Mouse (Mus musculus) embryonic fibroblast, embryonic 13.5 days (primary cell): Measurements from ENCODE around the gene Slc9a1. TPM values are rescaled to one million over a fixed set of nuclear protein-coding genes. Genes with fewer than 3 reads are reported as not detected.

Source experiments
- H3K27ac ChIP-seq: 2 replicates; pipeline ENCODE4 v1.5.1; 2012; ENCODE audit warnings: low read length, control low read depth, inconsistent platforms; ENCODE audit not compliant: insufficient read depth
- H3K4me1 ChIP-seq: 2 replicates; pipeline ENCODE4 v1.6.1; 2011; ENCODE audit warnings: low read length; ENCODE audit not compliant: control insufficient read depth, insufficient read depth
- H3K4me3 ChIP-seq: 2 replicates; pipeline ENCODE4 v1.5.1; 2011; ENCODE audit warnings: mild to moderate bottlenecking, control low read depth, low read length; ENCODE audit not compliant: insufficient read depth
- CTCF ChIP-seq: IDR thresholded peaks from 2 replicates; pipeline ENCODE4 v1.5.1; 2011; ENCODE audit warnings: mild to moderate bottlenecking, control low read depth, low read length, moderate library complexity, borderline replicate concordance; ENCODE audit not compliant: insufficient read depth
- POLR2A ChIP-seq: IDR thresholded peaks from 2 replicates; pipeline ENCODE4 v1.6.1; 2011; ENCODE audit warnings: low read depth, mild to moderate bottlenecking, control low read depth, low read length, moderate library complexity
- polyA plus RNA-seq: library from polyadenylated mRNA; stranded (reverse); fragments of >200 nt; gene quantifications from 2 replicates; pipeline ENCODE4 v1.2.4, GENCODE M21; 2011; ENCODE audit warnings: low read depth; ENCODE audit not compliant: missing spikeins, insufficient read length

Slc9a1 gene
- polyA plus RNA-seq, 1 experiment: 34.7 TPM

DNA sequence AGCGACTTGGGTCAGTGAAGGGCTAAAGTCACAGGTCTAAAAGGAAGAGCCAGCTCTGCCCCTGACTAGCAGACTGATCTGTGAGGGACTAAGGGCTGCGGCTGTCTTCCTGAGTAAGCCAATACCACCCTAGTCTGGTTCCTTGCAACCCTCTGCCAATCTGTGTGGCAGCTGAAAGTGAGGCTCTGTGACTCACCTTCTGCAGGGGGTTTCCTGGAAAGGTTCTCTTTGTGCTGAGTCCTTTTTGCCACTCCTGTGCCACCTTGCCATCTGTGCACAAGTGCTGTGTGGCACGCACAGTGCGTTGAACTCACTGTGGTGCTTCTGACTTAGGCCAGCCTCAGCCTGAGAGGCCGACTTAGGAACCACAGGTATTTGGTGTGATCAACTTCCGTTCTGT is 30.0 kb downstream of the Slc9a1 start:
- Histone ChIP-seq H3K4me3 (no peak overlapping the region), H3K27ac (peak overlapping the region; percentile 2), H3K4me1 (peaks cover 10% of the 10 kb centered on the region)
- TF ChIP-seq CTCF: no peak
- TF ChIP-seq POLR2A: no peak

DNA sequence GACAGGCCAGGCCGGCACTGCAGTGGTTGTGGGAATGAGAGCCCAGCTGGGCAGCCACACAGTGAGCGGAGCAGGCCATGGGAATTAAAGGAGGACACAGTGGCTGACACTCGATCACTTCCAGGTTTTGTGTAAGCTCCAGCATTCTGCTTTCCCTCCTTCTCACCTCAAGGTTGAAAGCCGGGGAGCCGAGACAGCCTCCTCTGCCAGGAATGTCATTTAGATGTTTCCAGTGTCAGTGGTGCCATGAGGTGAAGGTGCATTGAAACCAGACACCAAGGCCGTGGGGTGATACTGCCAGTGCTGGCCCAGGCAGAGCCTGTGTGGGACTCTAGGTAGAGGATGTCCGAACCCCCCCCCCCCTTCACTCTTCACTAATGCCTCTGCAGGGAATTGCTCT is 30.6 kb downstream of the Slc9a1 start:
- Histone ChIP-seq H3K27ac (peak overlapping the region; percentile 2; the same call in 1 of the 2 replicates), H3K4me1 (peaks cover 10% of the 10 kb centered on the region), H3K4me3 (no peak overlapping the region)
- TF ChIP-seq CTCF (no peak), POLR2A (no peak)

DNA sequence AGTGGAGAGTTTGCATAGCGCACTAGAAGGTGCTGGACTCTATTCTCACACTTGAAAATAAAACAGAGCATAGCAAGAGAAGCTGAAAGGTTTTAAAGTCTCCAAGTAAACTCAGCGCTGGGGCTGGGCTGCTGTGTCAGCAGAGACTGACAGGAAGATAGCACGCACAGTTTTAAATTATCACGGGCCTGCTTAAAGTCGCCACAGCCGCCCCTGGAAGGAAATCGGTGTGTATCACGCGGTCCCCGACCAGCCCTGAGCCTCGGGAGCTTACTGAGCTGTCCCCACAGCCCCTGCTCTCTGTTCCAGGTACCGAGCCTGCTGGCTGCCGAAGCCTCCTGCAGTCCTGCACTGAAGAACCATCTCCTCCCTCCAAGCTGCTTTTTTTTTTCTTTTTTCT is 32.5 kb downstream of the Slc9a1 start:
- Histone ChIP-seq H3K4me3 (no peak overlapping the region), H3K4me1 (peaks cover 19% of the 10 kb centered on the region), H3K27ac (no peak overlapping the region)
- TF ChIP-seq CTCF (no peak), POLR2A (no peak)

DNA sequence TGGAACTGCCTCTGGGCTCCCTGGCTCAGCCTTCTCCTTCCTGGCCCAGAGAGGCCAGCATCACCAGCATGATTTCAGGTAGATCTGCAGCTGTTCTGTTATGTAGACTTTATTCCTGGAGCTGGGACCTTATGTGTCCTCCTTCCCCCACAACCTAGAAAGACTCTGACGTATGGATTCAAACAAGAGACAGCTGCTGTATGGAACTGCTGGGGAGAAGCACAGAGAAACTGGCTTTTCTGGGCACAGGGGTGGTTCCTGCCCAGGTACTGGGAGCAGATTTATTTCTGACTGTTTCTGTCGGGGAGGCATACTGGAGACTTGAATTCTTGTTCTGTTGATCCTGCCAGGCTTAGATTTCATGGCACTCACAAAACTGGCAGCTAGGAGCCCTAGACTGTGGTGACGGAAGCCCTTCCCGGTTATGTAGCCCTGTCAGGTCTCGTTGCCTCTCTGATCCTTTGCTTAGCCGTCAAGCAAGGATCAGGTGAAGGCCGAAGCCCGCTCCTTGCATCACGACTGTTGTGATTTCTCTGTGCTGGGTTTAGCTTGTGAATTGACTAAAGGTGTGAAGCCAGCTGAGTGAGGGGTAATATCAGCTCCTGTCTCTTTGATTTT is 34.2 kb downstream of the Slc9a1 start:
- H3K4me1 ChIP-seq: peaks cover 31% of the 10 kb centered on the region
- H3K4me3 ChIP-seq: no peak overlapping the region
- no peak for TF ChIP-seq POLR2A
- no peak for TF ChIP-seq CTCF
- H3K27ac ChIP-seq: no peak overlapping the region

DNA sequence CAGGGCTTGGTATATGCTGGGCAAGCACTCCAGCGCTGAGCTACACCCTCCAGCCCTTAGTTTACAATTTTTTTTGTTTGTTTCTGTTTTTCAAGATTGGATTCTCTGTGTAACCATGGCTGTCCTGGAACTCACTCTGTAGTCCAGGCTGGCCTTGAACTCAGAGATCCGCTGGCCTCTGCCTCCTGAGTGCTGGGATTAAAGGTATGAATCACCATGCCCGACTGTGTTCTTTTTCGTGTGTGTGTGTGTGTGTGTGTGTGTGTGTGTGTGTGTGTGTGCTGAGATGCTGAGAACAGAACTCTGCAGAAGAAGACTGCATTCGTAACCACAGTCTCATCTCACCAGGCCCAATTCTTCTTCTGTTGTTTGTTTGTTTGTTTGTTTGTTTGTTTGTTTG is 34.8 kb downstream of the Slc9a1 start:
- Histone ChIP-seq H3K4me1 (peaks cover 27% of the 10 kb centered on the region), H3K27ac (no peak overlapping the region), H3K4me3 (no peak overlapping the region)
- no peak for TF ChIP-seq CTCF

DNA sequence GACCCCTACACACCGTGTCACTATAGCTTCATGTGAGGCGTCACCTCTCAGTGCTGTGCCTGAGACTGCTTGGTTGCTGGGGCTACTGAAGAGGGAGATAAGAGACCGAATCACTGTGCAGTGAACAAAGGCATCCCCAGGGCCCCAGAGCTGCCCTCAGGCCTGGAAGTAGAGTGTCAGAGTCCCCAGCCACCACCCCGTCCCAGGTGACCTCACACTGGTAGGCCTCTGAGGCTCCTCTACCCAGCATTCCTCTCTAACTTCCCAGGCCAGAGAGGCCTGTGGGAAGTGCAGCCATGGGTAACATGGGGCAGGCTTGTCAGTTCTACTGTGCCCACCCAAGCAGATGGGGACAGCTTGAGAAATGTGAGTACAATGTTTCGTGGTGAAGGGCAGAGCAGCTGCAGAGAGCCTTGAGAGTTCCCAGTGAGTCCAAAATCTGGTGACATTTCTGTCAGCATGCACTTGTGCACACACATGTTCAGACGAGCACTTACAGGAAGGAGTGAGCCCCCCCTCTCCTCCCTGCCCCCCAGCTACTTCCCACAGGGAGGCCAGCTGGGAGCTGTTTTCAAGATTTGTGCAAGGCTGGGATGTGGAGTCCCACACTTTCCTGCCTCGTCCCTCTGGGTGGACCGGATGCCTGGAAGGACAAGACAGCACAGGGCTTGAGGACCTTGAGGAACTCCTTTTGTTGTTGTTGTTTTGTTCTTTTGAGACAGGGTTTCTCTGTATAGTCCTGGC is 37.0 kb downstream of the Slc9a1 start:
- Histone ChIP-seq H3K4me1 (peaks cover 22% of the 10 kb centered on the region), H3K27ac (peak overlapping the region; percentile 94), H3K4me3 (no peak overlapping the region)
- TF ChIP-seq POLR2A (no peak), CTCF (no peak)

DNA sequence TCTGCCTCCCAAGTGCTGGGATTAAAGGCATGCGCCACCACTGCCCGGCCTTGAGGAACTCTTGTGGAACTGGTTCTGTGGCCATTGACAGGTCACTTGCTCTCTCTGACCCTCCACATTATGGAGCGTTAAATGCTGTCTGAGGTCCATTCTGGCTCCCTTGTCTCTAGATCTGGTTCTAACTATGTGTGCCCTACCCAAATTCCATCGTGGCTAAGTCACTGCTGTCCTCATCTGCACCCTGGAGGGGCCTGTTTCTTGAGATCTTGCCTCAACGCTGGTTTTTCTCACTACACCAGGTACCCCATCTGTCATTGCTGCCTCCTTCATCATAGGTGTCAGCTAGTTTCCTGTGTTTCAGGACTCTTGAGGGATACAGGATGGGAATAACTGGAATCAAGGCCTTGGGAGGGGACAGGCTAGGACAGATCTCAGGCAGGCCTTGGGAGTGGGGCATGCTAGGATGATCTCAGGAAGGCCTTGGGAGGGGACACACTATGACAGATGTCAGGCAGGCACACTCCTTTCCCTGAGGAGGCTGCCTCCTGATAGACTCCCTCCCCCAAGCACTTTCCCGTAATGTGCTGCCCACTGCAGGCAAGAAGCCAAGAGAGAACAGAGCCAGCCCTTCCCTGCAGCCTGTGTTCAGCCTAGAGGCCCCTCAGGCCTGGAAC is 37.7 kb downstream of the Slc9a1 start:
- Histone ChIP-seq H3K4me1 (peaks cover 22% of the 10 kb centered on the region), H3K4me3 (no peak overlapping the region), H3K27ac (peak overlapping the region; percentile 94)
- no peak for TF ChIP-seq POLR2A
- TF ChIP-seq CTCF: no peak

DNA sequence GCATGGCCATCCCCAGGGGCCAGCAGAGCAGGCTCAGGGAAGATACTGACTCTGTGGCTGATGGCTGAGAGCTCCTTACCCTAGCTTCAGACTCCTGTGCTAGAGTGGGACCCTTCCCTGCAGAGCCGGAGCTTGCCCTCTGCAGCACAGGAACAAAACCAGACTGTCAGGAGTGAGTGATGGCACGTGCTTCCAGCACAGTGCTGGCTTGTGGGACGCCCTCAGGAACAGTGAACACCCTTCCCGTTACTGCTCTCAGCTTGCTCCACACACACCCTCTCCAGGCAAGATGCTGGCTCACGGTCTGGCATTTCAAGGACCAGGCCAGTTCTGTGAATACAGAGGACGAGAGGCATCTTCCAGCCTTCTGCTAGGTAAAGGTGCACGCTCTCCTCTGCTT is 38.5 kb downstream of the Slc9a1 start:
- Histone ChIP-seq H3K27ac (peak overlapping the region; percentile 94), H3K4me1 (peaks cover 22% of the 10 kb centered on the region), H3K4me3 (no peak overlapping the region)
- no peak for TF ChIP-seq POLR2A
- no peak for TF ChIP-seq CTCF

DNA sequence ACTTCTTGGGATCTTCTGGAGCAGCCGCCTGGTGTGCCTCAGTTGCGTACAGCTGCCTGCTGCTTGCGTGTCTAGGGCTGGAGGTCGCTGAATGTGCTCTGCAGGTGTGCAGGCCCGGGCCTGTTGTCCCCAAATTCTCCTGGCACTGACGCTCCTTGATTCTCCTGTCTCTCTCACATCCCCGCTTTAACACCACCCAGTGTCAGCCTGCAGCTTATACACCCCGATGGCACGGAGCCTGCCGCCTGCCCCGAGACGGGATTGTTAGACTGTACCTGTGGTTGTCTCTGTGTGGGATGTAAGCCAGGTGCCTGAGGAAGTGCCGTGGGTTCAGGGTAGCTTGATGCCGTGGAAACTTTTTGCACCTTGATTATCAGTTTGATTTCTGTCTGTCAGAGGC is 41.5 kb downstream of the Slc9a1 start:
- Histone ChIP-seq H3K4me3 (no peak overlapping the region), H3K4me1 (peaks cover 22% of the 10 kb centered on the region), H3K27ac (no peak overlapping the region)
- TF ChIP-seq POLR2A (no peak), CTCF (no peak)

DNA sequence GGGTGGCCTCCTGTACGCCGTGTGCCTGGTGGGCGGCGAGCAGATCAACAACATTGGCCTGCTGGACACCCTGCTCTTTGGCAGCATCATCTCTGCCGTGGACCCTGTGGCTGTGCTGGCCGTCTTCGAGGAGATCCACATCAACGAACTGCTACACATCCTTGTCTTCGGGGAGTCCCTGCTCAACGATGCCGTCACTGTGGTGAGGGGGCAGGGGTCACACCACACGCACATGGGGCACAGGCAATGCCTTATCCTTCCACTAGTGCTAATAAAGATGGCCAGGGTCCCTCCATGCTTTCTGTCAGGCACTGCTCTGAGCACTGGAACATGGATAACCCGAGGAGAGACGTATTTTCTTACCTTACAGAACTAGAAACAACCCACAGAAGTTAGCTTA is 42.6 kb downstream of the Slc9a1 start:
- no peak for TF ChIP-seq POLR2A
- no peak for TF ChIP-seq CTCF
- no peak overlapping the region for H3K27ac ChIP-seq
- H3K4me3 ChIP-seq: no peak overlapping the region
- peaks cover 13% of the 10 kb centered on the region for H3K4me1 ChIP-seq
